Mouse (Mus musculus) macrophage (primary cell): ENCODE data around the gene Bbx. TPM values are rescaled to one million over a fixed set of nuclear protein-coding genes. Genes with fewer than 3 reads are reported as not detected.

Experiments used
- H3K27ac ChIP-seq: fragments of 350-480 bp; formaldehyde crosslinking; 2 replicates; pipeline ENCODE4 v1.9.0; 2021
- H3K36me3 ChIP-seq: fragments of 350-480 bp; formaldehyde crosslinking; 2 replicates; pipeline ENCODE4 v1.9.0; 2021; ENCODE audit errors: inconsistent target
- H3K4me3 ChIP-seq: fragments of 350-480 bp; formaldehyde crosslinking; 2 replicates; pipeline ENCODE4 v1.9.0; 2021; ENCODE audit errors: inconsistent target
- H3K79me2 ChIP-seq: fragments of 350-480 bp; formaldehyde crosslinking; 2 replicates; pipeline ENCODE4 v1.9.0; 2021; ENCODE audit errors: inconsistent target
- WGBS: methylation state at CpG from one replicate; pipeline ENCODE4 v1.1.7; 2026; ENCODE audit warnings: inconsistent platforms; ENCODE audit not compliant: missing documents; 5-methylcytosine and 5-hydroxymethylcytosine counted together
- polyA plus RNA-seq: library from polyadenylated mRNA; stranded (reverse); fragments of 250-400 nt; gene quantifications from 3 replicates; pipeline ENCODE4 v1.2.4, GENCODE M21; 2018; ENCODE audit warnings: inconsistent platforms

Gene Bbx
- polyA plus RNA-seq, 1 experiment from 2014 or later: 17.8 TPM

DNA sequence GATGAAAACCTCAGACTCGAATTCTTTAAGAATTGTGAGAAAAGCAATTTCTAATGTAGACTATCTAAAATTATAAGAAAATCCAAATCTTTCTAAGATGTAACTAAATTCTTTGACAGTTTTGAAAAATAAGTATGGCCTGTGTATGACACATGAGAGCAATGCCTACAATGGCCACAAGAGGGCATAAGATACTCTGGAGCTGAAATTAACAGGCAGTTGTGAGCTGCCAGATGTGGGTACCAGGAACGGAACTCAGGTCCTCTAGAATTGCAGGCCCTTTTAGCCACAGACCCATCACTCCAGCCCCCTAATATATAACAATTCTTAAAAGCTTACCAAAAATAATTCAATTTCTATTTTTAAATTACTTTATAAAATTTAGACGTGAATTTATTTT lies 57.6 kb downstream of the Bbx start:
- Histone ChIP-seq H3K36me3 (no peaks in the 10 kb centered on the region), H3K4me3 (no peak overlapping the region), H3K27ac (no peak overlapping the region), H3K79me2 (peaks cover 8% of the 10 kb centered on the region; the same call in 1 of the 2 replicates)
- 88% methylated on average over 3 of the region's 3 CpGs for WGBS

DNA sequence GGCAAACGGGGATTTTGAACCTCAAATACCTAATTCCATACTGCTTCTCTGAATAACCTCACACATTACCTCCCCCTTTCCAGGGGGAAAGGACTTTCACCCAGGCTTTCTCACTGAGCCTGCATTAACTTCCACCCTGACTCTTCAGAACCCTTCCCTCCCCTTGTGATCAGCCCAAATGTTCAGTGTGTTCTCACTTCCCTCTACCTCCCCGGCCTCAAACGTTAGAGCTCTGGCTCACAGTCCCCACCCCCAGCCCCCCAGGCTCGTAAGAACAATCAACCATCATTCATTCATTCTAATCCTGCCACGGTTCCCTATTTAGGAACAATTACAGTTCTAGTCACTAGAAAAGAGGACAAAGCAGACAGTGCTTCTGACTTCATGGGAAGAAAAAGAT lies 58.5 kb downstream of the Bbx start:
- peaks cover 8% of the 10 kb centered on the region; the same call in 1 of the 2 replicates for H3K79me2 ChIP-seq
- WGBS: 22% methylated on average over 5 of the region's 5 CpGs
- H3K4me3 ChIP-seq: no peak overlapping the region

DNA sequence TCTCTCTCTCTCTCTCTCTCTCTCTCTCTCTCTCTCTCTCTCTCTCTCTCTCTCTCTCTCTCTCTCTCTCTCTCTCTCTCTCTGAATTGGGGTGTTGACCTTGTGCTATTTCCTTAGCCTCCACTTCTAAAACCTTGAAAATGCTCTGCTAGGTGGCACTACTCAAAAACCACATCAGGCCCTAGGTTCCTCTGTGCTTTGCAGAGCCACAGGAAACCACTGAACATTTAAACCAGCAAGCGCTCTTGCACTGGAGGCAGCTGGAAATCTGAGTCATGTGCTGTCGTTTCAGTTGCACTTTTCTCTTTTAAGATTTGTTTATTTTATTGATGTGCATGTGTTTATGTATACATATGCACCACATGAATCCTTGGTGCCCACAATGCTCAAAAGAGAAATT lies 59.6 kb downstream of the Bbx start:
- H3K4me3 ChIP-seq: no peak overlapping the region
- H3K79me2 ChIP-seq: peaks cover 5% of the 10 kb centered on the region; the same call in 1 of the 2 replicates
- 0% methylated on average over 1 of the region's 2 CpGs for WGBS
- no peak overlapping the region for H3K27ac ChIP-seq
- no peaks in the 10 kb centered on the region for H3K36me3 ChIP-seq

More for the DNA sequence above, 58.5 kb downstream of the Bbx start:
- no peak overlapping the region for H3K27ac ChIP-seq
- no peaks in the 10 kb centered on the region for H3K36me3 ChIP-seq

DNA sequence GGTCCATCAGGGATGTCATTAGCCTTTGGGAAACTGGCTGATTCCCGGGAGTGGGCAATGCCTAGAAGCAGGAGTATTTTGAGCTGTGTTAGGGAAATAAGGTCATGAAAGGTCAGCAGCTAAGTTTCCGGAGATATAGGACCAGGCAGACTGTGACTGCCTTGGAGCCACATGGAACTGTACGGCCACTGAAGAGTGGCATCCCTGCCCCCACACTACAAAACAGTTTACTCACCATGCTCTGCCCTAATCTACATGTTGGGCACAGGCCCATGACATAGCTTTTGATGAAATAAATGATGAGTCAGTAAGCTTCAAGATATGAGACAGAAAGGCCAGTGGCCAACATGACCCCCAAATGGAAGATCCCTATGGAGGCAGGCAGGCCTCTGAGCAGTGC lies 60.7 kb downstream of the Bbx start:
- no peak overlapping the region for H3K4me3 ChIP-seq
- WGBS: 89% methylated on average over 3 of the region's 3 CpGs

DNA sequence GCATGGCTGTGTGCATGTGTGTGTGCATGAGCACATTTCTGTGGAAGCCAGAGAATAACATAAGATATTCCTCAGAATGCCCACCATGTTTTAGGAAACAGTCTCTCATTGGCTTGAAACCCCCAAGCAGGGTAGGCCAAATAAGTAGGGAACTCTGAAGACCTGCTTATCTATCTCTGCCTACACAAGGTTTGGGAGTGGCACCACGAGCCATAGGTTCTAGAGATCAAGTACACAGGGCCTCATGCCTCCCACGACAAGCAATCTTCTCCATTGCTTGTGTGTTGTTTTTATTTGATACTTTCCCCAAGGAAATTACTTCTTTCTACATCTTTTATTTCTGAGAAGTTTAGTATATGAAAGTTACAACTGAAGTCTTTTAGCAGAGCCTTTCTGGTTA lies 61.8 kb downstream of the Bbx start:
- Histone ChIP-seq H3K36me3 (no peaks in the 10 kb centered on the region), H3K4me3 (no peak overlapping the region), H3K79me2 (peaks cover 2% of the 10 kb centered on the region; the same call in 1 of the 2 replicates), H3K27ac (no peak overlapping the region)
- WGBS: 90% methylated on average over 2 of the region's 2 CpGs

More for the DNA sequence above, 60.7 kb downstream of the Bbx start:
- Histone ChIP-seq H3K27ac (no peak overlapping the region), H3K36me3 (no peaks in the 10 kb centered on the region), H3K79me2 (no peaks in the 10 kb centered on the region; the same call in 1 of the 2 replicates)

DNA sequence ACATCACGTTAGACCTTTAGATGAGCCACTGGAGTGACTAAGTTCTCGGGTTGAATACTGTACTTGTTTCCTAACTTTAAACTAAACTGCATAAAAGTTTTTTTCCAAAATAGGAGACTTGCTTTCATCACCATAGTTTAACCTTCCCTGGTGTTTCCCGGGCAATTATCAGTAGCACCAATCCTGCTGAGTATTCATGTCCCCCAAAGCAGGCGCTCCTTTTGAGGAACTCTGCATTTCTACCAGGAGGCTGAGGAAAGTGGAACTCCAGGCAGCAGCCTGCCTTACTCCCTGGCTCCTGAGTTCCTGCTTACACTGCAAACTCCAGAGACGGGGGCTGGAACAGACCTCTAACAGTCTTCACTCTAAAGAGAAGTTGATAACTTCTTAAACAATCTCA lies 65.6 kb downstream of the Bbx start:
- no peak overlapping the region for H3K27ac ChIP-seq

DNA sequence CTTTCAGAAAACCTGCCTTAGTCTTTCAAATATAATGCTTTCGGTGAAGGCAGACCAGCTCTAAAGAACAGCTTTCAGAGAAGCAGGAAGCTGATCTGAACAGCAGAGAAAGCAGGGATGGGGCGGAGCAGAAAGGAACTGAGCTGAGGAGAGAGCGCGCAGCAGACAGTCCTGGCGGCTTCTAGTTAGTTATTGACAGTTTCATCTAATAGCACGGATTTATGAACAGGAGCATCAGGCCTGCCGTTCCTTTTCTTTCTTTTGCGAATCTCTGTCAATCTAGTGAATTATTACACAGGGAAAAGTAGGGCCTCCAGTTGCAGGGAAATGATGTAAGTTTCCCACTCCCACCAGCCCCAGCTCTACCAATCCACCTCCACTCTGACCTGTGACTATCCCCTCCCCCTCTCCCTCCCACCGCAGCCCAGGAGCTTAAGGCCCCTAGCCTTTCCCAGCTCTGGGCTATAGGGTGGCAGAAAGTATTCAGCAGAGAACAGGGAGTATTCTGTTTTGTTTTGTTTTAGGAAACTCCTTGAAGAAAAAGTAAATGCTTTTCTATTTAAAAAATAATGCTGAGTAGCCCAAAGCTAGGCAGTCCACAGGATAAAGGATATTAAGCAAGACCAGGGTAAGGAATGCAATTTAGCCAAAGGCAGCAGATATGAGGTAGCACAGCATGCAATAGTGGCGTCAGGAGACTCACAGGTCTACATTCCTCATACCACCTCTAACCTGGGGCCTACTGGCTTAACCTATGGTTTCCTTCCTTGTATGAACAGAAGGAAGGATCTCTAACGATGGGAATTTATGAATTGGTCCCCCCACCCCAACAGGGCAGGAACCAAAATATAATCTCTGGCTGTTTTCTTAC lies 67.8 kb downstream of the Bbx start:
- peak overlapping the region; percentile 61 for H3K27ac ChIP-seq
- H3K36me3 ChIP-seq: no peaks in the 10 kb centered on the region
- 8% methylated on average over 11 of the region's 11 CpGs for WGBS
- peaks cover 19% of the 10 kb centered on the region; the same call in 1 of the 2 replicates for H3K79me2 ChIP-seq
- peak overlapping the region; percentile 40 for H3K4me3 ChIP-seq

More for the DNA sequence above, 65.6 kb downstream of the Bbx start:
- Histone ChIP-seq H3K4me3 (no peak overlapping the region), H3K36me3 (no peaks in the 10 kb centered on the region), H3K79me2 (peaks cover 19% of the 10 kb centered on the region; the same call in 1 of the 2 replicates)
- 42% methylated on average over 5 of the region's 5 CpGs for WGBS

DNA sequence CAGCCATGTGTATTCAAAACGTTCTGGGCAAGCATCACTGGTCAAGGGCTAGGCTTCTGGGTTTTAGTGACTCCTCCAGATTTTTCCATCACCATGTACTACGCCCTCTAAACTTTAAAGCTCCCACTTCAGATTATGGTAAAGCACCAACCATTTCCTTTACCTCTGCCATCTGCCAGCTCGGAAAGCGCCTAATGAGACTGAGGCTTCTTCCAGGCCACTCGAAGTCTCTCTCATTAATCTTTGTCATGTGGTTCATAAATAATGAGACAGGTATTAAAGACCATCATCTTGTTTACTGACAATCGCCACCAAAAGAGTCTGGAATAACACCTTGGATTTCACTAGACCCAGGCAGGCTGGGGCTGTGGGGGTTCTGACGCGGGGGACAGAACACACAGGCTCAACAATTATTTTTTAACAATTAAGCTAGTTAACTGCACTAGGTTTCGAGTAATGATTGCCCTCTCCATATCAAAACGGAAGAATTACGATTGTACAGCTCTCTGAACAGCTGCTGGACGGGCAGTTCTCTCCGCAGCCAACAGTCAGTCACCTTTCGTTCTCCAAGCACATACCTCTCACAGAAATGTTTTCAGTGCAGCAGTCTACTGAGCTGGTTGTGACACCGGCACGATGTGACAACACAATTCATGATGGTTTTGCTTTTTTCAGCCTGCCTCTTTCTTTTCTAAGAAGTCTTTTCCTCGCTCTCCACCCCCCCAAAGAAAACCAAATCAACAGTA lies 68.6 kb downstream of the Bbx start:
- Histone ChIP-seq H3K27ac (peak overlapping the region; percentile 61), H3K4me3 (peak overlapping the region; percentile 40), H3K36me3 (no peaks in the 10 kb centered on the region), H3K79me2 (peaks cover 19% of the 10 kb centered on the region; the same call in 1 of the 2 replicates)
- WGBS: 40% methylated on average over 15 of the region's 17 CpGs

DNA sequence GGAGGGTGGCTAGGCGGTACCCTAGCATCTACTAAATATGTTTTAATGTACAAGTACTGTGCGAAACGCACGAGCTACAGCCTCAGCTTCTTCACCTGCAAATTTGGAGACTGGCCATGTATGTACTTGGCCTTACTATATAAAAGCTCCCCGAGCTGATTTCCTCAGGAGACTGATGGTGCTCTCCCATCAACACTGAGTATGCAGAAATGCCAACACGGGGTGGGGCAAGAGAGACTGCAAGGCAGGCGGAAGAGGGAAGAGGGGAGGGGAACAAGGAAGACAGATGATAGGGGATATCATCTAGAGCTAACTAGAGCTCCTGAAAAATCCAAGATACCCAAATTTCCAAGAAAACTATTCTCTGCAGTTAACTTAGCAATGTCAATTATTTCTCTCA lies 71.6 kb downstream of the Bbx start:
- H3K27ac ChIP-seq: no peak overlapping the region
- H3K79me2 ChIP-seq: peaks cover 19% of the 10 kb centered on the region; the same call in 1 of the 2 replicates
- WGBS: 80% methylated on average over 7 of the region's 7 CpGs
- H3K4me3 ChIP-seq: no peak overlapping the region
- H3K36me3 ChIP-seq: no peaks in the 10 kb centered on the region

DNA sequence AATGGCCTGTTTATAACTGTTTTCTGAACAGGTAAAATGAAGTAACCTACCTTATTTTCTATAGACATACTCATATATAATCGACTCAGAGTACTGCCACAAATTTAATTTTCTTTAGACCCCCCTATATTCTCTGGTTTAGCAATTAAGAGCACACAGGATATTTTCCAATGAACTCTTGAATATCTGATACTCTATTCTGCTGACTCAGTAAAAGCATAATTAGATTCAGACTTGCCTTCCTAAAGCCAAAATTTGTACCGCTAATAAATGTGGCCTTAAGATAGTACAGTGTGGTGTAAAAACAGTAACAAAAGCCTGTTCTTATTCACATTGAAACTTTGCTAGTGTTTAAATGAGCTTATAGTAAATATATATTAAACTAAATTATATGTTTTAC lies 102.5 kb downstream of the Bbx start:
- no peak overlapping the region for H3K4me3 ChIP-seq
- H3K27ac ChIP-seq: no peak overlapping the region
- H3K36me3 ChIP-seq: no peaks in the 10 kb centered on the region
- 100% methylated on average over 2 of the region's 2 CpGs for WGBS
- H3K79me2 ChIP-seq: no peaks in the 10 kb centered on the region

DNA sequence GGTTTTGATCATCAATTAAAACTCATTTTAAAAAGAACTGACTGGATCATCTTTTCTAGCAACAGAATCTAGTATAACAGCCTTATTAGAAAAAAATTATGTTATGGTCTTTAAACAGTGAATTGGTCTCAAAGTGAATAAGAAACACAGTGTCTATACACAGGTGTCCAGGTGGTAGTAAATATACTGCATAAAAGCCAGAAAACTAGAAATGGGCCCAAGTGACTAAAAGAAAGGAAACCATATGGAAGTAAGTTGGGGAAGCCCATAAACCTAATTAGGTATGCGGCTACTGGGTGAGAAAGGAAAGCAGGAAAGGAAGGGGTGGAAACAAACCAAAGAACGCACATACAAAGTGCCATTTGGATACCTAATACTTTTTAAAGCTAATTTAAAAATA lies 107.4 kb downstream of the Bbx start:
- Histone ChIP-seq H3K79me2 (no peaks in the 10 kb centered on the region), H3K4me3 (no peak overlapping the region), H3K36me3 (no peaks in the 10 kb centered on the region), H3K27ac (no peak overlapping the region)
- 100% methylated on average over 2 of the region's 2 CpGs for WGBS

DNA sequence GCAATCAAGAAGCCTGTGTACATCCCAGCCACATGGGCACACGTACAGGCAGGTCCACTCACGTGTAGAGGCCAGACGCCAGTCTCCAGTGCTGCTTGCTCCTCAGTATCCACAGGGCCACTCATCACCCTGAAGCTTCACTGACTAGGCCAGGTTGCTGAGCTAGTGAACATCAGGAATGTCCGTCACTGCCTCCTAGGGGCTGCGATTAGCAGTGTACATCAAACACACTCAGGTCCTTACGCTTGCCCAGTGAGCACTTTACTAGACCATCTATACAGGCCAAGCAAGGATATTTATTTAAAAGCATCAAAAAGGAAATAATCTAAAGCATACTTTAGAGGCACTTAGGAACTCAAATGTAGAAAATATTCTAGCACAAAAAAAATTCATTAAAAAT lies 107.9 kb downstream of the Bbx start:
- no peaks in the 10 kb centered on the region for H3K79me2 ChIP-seq
- no peak overlapping the region for H3K4me3 ChIP-seq
- H3K27ac ChIP-seq: no peak overlapping the region
- 94% methylated on average over 6 of the region's 6 CpGs for WGBS
- no peaks in the 10 kb centered on the region for H3K36me3 ChIP-seq

DNA sequence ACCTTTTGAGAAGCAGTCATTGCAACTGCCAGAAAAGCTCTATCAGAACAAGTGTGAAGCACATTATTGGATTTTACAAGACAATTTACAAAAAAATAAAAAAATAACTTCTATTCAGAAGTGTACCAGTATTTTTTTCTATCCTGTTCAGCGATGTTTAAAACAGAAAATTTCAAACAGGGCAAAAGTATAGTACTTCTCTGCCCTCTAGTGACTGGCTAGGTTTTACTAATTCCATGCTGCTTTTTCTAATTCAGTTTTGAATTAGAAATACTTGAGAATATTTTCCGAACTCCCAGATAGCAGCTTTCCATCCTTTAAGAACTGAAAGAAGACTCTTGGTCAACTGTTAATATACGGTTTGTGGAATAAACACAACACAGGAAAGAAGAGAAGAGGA lies 110.8 kb downstream of the Bbx start:
- H3K36me3 ChIP-seq: no peaks in the 10 kb centered on the region
- WGBS: 91% methylated on average over 3 of the region's 3 CpGs
- no peaks in the 10 kb centered on the region for H3K79me2 ChIP-seq
- no peak overlapping the region for H3K27ac ChIP-seq
- no peak overlapping the region for H3K4me3 ChIP-seq

DNA sequence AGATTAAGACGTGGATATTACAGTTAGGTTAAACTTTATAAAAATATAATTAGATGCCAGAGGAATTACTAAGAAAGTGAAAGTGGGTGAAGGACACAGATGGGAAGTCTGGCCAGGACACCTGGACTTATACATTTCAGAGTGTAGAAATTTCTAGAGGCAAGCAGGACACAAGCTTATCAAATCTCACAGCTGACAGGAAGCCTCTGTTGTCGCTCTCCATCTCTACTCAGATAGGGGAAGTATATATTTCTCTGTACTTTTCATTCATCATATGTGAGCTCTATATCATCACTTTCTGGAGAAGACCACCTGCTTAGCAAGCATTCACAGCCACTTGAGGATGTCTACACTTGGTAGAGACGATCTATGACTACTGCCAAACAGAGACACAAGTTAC lies 113.9 kb downstream of the Bbx start:
- 59% methylated on average over 3 of the region's 3 CpGs for WGBS
- no peak overlapping the region for H3K4me3 ChIP-seq
- no peak overlapping the region for H3K27ac ChIP-seq
- H3K79me2 ChIP-seq: no peaks in the 10 kb centered on the region
- no peaks in the 10 kb centered on the region for H3K36me3 ChIP-seq
